Mouse (Mus musculus): ENCODE measurements at regions not wholly inside any gene's neighbourhood (a gene's known extent, or its start where the extent isn't known, plus 50 kb on each side); places are given as distances from the start of the nearest gene placed in this dataset.

DNA sequence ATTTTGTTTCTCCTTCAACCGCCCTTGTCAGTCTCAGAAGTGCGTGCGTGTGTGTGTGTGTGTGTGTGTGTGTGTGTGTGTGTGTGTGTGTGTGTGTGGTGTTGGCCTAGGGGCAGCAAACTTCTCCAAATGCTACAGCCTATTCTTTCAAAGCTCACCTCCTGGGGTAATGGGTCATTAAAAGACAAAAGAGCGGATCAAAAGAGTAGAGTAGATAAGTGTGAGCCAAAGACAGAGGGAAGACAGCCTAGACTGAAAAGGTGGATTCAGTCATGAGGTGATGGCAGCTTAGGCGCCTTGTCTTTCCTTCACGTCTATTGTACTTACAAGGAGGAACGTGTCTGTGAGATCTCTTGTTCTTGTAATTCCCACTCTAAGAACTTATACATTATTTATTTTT is 199.6 kb upstream of the Sash1 start:
- DNase-seq (ENCODE audit: low read depth, low spot score) = no peak

- no peak for DNase-seq (ENCODE audit: low read depth, low spot score)
Observed at GRCm38 (mm10) chr10:9074916-9075315, 189.0 kb upstream of the Sash1 start.

DNA sequence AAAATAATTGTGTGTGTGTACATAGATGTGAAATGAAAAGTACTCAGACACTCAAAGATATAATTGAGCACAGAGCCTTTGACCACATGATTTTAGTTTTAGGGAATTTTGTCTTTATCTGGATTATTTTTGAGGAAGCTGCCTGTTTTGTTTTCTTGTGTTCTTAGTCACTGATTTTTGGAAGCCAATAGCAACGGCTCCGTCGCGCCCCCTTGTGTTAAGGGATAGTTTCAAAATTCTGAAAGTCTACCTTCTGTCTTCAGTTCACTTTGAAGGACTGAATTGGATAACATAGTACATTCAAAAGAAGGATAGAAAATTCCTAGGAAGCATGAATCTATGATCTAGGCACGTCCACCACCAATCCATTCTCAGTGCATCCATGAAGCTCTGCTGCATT is 185.8 kb upstream of the Sash1 start:
- DNase-seq (ENCODE audit: low read depth, low spot score) = no peak

- DNase-seq (ENCODE audit: low read depth, low spot score) = no peak
Observed at GRCm38 (mm10) chr10:9069608-9070190, 183.8 kb upstream of the Sash1 start.

- no peak for DNase-seq (ENCODE audit: low read depth, low spot score)
Observed at GRCm38 (mm10) chr10:9066566-9066965, 180.7 kb upstream of the Sash1 start.

DNA sequence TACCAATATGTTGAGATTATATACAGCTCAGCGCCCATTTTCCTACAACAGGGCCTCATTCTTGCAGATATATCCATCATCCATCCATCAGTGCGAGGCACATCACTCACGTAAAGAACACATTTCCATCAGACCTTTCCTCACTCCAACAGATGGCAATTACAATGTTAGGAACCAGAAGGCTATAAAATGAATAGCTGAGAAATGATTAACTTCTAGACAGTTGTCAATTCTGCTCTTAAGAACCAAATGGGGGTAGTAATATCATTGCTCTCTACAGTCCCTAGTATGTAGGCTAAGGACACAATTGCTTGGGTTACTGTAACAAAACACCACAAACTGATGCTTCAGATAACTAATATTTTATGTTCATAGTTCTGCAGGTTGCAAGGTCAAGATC is 176.1 kb upstream of the Sash1 start:
- DNase-seq (ENCODE audit: low read depth, low spot score) = no peak

DNA sequence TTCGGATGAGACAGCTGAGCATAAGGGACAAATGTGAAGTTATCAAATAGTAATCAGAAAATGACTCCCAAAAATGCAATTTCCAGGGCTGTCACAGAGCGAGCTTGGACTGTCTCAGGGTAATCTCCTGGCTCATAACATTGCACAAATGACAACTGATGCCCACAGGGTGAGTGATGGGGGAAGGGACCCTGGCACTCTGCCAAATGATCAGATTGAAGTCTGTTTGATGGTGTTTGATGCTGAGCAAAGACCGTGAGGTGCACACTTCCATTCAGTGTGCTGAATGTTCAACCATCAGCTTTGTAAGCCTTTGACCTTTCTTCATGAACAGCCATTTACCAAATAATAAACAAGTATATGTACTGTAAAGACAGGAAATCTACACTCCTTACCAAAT is 169.4 kb upstream of the Sash1 start:
- no peak for DNase-seq (ENCODE audit: low read depth, low spot score)

- no peak for DNase-seq (ENCODE audit: low read depth, low spot score)
Observed at GRCm38 (mm10) chr10:9053371-9053770, 167.5 kb upstream of the Sash1 start.

DNA sequence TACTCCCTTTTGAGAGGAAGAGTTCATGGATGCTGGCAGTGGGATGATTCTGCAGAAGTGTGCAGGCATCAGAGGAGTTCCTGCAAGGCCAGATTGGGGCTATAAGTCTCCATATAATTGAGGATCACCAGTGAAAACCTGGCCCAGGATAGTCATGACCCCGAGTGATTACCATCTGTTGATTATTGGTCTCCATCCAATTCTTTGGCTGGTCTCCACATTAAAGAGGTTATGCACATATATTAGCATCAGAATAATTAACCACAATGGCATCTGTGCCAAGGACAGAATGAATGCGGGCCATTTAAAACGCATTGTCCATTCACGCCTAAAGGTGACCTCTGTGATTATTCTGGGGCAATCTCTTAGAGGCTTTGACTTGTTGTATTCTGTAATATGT is 161.5 kb upstream of the Sash1 start:
- DNase-seq (ENCODE audit: low read depth, low spot score) = no peak

DNA sequence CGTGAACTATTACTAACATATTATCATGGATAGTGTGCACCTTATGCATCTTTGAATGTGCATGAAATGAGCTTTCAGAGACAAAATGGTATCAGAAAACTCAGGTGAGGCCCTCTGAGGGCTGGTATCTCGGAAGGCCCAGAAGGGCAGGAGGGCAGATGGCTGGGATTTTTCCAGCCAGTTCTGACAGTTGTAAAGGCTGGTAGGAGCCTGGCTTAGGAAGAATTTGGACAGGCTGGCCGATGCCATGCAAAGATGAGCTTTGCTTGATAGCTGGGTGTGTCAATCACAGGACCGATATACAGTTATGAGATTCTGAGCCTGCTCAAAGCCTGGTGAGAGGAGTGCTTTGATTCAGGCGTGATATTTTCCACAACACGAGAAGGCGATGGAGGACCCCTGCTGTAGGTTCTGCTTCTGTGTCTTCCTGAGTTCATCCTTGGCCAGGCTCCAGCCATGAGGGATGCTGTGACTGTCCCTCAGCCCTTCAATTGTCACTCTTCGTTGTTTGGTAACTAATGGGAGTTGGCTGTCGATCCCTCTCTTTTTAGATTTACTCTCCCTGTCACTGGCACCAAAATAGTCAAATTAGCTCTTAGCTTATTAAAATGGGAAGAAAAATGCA is 159.0 kb upstream of the Sash1 start:
- DNase-seq (ENCODE audit: low read depth, low spot score) = no peak

DNA sequence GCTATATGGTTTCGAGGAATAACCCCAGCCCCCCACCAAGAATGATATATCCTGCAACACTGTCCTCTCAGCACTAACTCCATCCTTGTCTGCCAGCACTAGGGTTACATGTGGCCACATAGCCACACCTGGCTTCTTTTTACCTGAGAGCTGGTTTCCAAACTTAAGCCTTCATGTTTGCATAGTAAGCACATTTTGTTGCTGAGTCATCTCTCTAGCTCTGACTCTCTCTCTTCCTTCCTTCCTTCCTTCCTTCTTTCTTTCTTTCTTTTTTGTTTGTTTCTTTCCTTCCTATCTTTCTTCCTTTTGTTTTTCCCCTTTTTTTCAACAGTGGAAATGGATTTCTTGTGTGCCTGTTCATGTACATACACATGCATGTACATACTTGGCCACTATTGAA is 157.6 kb upstream of the Sash1 start:
- no peak for DNase-seq (ENCODE audit: low read depth, low spot score)

DNA sequence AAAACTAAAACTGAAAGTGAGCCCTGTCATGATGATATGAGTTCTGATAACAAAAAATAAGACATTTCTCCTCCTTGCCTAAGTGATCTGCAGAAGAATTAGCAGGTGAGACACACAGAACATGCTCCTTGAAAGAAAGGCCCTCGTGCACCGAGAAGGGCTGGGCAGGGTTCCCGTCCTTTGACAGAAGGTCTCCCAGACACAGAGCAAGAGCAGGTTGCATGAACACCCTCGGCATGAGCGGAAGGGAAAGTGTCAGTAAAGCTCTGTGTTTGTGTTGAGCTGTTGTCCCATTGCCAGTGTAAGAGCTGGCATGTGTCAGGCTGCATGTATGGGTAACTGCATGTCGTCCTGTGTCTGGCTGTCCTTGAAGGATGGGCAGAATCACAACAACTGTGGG is 144.6 kb upstream of the Sash1 start:
- no peak for DNase-seq (ENCODE audit: low read depth, low spot score)

- DNase-seq (ENCODE audit: low read depth, low spot score) = no peak
Observed at GRCm38 (mm10) chr10:9029506-9029905, 143.6 kb upstream of the Sash1 start.

DNA sequence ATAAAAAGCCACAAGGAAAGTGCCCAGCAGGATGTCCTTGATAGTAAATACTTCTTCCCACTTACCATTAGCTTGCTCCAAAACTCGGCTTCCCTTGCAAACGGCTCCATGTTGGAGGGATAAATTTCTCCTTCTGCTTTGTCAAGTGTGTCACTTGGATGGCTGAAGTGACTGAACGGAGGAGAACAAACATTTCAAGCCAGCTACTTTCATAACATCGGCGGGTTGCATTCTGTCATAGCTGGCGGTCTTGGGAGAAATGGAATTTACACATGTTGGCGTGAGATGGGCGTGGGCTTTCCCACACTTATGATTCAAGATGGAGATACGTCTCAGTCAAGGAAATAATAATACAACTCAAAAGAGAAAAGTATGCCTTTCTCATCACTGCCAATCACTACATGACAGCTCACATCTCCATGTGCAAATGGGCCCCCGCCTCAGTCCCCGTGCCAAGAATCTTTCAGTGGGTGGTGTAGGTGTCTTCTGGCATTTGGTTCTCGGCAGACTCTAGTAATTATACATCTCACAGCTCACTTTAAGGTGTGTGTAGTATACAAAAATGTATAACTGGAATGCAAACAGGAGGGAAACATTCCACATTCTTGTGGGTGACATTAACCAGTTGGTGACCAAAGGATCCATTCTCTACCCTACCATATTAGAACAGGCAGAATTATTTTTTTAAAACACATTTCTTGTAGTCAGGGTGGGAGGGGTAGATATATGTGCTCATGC is 141.4 kb upstream of the Sash1 start:
- DNase-seq (ENCODE audit: low read depth, low spot score) = no peak

GRCm38 (mm10) chr10:9014810-9015505 is 129.1 kb upstream of the Sash1 start:
- DNase-seq (ENCODE audit: low read depth, low spot score) = no peak

GRCm38 (mm10) chr10:9013549-9013925 is 127.7 kb upstream of the Sash1 start:
- DNase-seq (ENCODE audit: low read depth, low spot score) = no peak

- no peak for DNase-seq (ENCODE audit: low read depth, low spot score)
Observed at GRCm38 (mm10) chr10:9012829-9013548, 127.1 kb upstream of the Sash1 start.

- DNase-seq (ENCODE audit: low read depth, low spot score) = no peak
Observed at GRCm38 (mm10) chr10:9011906-9012305, 126.0 kb upstream of the Sash1 start.

GRCm38 (mm10) chr10:9010191-9010590 is 124.3 kb upstream of the Sash1 start:
- DNase-seq (ENCODE audit: low read depth, low spot score) = no peak

- DNase-seq (ENCODE audit: low read depth, low spot score) = no peak
Observed at GRCm38 (mm10) chr10:9005140-9005909, 119.5 kb upstream of the Sash1 start.

GRCm38 (mm10) chr10:9002261-9002660 is 116.4 kb upstream of the Sash1 start:
- no peak for DNase-seq (ENCODE audit: low read depth, low spot score)

Measured in CD4-positive helper T cell, adult 2 months (primary cell).